Comparison of ENCODE assay signal across 8 mouse cellular contexts in the genomic region with DNA sequence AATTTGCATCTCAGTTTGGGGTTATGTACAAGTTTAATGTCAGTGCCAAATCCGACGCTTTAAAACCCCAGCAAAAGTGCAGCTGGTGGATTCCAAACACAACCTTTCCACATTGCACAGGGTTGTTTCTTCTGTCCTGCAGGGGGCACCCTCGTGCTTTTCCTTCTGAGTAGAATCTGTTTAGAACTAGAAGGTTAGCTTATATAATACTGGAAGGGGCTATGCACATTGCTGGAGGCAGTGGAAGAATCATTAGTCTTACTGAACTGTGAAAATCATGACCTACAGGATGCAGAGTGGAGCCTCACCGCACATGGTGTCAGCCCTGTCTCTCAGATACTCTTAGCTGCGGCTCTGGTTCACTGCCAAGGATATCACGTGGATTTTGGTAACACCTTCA. TPM values are rescaled to one million over a fixed set of nuclear protein-coding genes. Genes with fewer than 3 reads are reported as not detected.
DNase-seq lines count a peak whose midpoint lies in the region; ATAC-seq and TF ChIP-seq lines count a peak whose summit lies in the region.

No protein-coding gene starts in this region.

- TF ChIP-seq RAD21 in MEL (IDR thresholded peaks at IDR 0.05; ENCODE audit: low read depth, low read length): peak; percentile 95

- TF ChIP-seq EP300 in MEL (IDR thresholded peaks at IDR 0.05; ENCODE audit: low read depth in 1 of 2, low read length in 2 of 2): no peak

- no peak for TF ChIP-seq POLR2A in MEL (IDR thresholded peaks at IDR 0.05; ENCODE audit: control insufficient read depth in 1 of 2, insufficient read depth in 1 of 2, low read depth in 1 of 2, low read length in 2 of 2, poor library complexity in 1 of 2)

- H3K9ac ChIP-seq in intestine, embryonic 14.5 days (ENCODE audit: low read length): no peak overlapping the region
- H3K9ac ChIP-seq in intestine, embryonic 15.5 days: no peak overlapping the region
- no peak overlapping the region for H3K9ac ChIP-seq in MEL (ENCODE audit: control insufficient read depth, low read depth, low read length, poor library complexity, severe bottlenecking)

- no peaks in the 10 kb centered on the region for H3K36me3 ChIP-seq in intestine, embryonic 14.5 days (ENCODE audit: control insufficient read depth, insufficient read depth, low read length)
- no peaks in the 10 kb centered on the region for H3K36me3 ChIP-seq in intestine, embryonic 15.5 days
- H3K36me3 ChIP-seq in MEL (ENCODE audit: control insufficient read depth in 1 of 2, insufficient read depth in 2 of 2, low read length in 2 of 2): no peaks in the 10 kb centered on the region
- no peaks in the 10 kb centered on the region for H3K36me3 ChIP-seq in limb, embryonic 10.5 days

- H3K79me2 ChIP-seq in MEL (ENCODE audit: control insufficient read depth, insufficient read depth, low read length, poor library complexity): no peaks in the 10 kb centered on the region

- 0 out of 2 replicates have a peak, but pooled peaks have one; percentile 9 for ATAC-seq in intestine, embryonic 14.5 days (replicated peaks; ENCODE audit: low FRiP score, low TSS enrichment, low read depth)
- ATAC-seq in intestine, embryonic 15.5 days: no peak

- no peak overlapping the region for H3K4me2 ChIP-seq in intestine, embryonic 14.5 days (ENCODE audit: low read length)
- no peak overlapping the region for H3K4me2 ChIP-seq in intestine, embryonic 15.5 days (replicated peaks)

- 57% methylated on average over 6 of the region's 6 CpGs for WGBS in intestine, embryonic 14.5 days
- 53% methylated on average over 6 of the region's 6 CpGs for WGBS in intestine, embryonic 15.5 days
- WGBS in limb, embryonic 10.5 days: 65% methylated on average over 6 of the region's 6 CpGs

- no peaks in the 10 kb centered on the region for H3K27me3 ChIP-seq in intestine, embryonic 14.5 days (replicated peaks; ENCODE audit: control insufficient read depth, insufficient read depth, low read length)
- no peaks in the 10 kb centered on the region for H3K27me3 ChIP-seq in intestine, embryonic 15.5 days (replicated peaks)
- 0 out of 4 replicates have a peak, but pooled peaks cover 0 to 2% of the 10 kb centered on the region in 2 experiments for H3K27me3 ChIP-seq in MEL (ENCODE audit: control insufficient read depth in 1 of 2, insufficient read depth in 2 of 2, low read length in 2 of 2)
- H3K27me3 ChIP-seq in limb, embryonic 10.5 days (ENCODE audit: low read depth, poor library complexity, severe bottlenecking): no peaks in the 10 kb centered on the region

- H3K27ac ChIP-seq in intestine, embryonic 14.5 days (ENCODE audit: low read depth): no peak overlapping the region
- no peak overlapping the region for H3K27ac ChIP-seq in intestine, embryonic 15.5 days
- H3K27ac ChIP-seq in MEL (ENCODE audit: control insufficient read depth, low read depth, low read length): no peak overlapping the region
- no peak overlapping the region for H3K27ac ChIP-seq in limb, embryonic 10.5 days

- H3K4me1 ChIP-seq in intestine, embryonic 14.5 days (replicated peaks; ENCODE audit: control insufficient read depth, insufficient read depth, low read length): peaks cover 5% of the 10 kb centered on the region; the same call in 1 of the 2 replicates
- no peaks in the 10 kb centered on the region for H3K4me1 ChIP-seq in intestine, embryonic 15.5 days (replicated peaks)
- no peaks in the 10 kb centered on the region for H3K4me1 ChIP-seq in MEL (ENCODE audit: control insufficient read depth in 1 of 2, insufficient read depth in 2 of 2, low read length in 2 of 2)
- peaks cover 6% of the 10 kb centered on the region; the same call in 1 of the 2 replicates for H3K4me1 ChIP-seq in limb, embryonic 10.5 days

- H3K9me3 ChIP-seq in intestine, embryonic 14.5 days (ENCODE audit: control insufficient read depth, low read length): no peaks in the 10 kb centered on the region
- no peaks in the 10 kb centered on the region for H3K9me3 ChIP-seq in intestine, embryonic 15.5 days
- H3K9me3 ChIP-seq in MEL (replicated peaks; ENCODE audit: insufficient read depth, low read length): no peaks in the 10 kb centered on the region
- H3K9me3 ChIP-seq in limb, embryonic 10.5 days (replicated peaks): no peaks in the 10 kb centered on the region

- DNase-seq in intestine, embryonic 14.5 days (ENCODE audit: low spot score): peak; percentile 64
- peak; percentile 78 for DNase-seq in MEL (ENCODE audit: low read depth, low spot score)
- DNase-seq in cerebellum, postnatal 25 days: peak; percentile 25 to 63
- peak; percentile 91 for DNase-seq in induced T-regulatory cell, adult 2 months (ENCODE audit: low read depth)
- DNase-seq in limb, embryonic 10.5 days (ENCODE audit: low spot score): peak; percentile 61
- DNase-seq in retina, postnatal 7 days (ENCODE audit: low read depth, low spot score): peak; percentile 21
- peak; percentile 46 for DNase-seq in urinary bladder, adult 2 months (ENCODE audit: low spot score)

- H3K4me3 ChIP-seq in intestine, embryonic 14.5 days (ENCODE audit: low read depth, low read length): no peak overlapping the region
- H3K4me3 ChIP-seq in intestine, embryonic 15.5 days (replicated peaks): no peak overlapping the region
- H3K4me3 ChIP-seq in MEL (ENCODE audit: control insufficient read depth in 1 of 2, insufficient read depth in 1 of 2, low read depth in 2 of 2, low read length in 2 of 2): no peak overlapping the region
- no peak overlapping the region for H3K4me3 ChIP-seq in limb, embryonic 10.5 days

- peak; percentile 61 to 97 (median 68) for TF ChIP-seq CTCF in MEL (IDR thresholded peaks at IDR 0.05 in 2 of 3, conservative IDR thresholded peaks at IDR 0.05 in 1 of 3; ENCODE audit: control insufficient read depth in 1 of 3, insufficient read depth in 1 of 3, low read depth in 2 of 3, low read length in 3 of 3, poor library complexity in 1 of 3, severe bottlenecking in 1 of 3)

TF ChIP-seq in MEL, 35 proteins besides CTCF, POLR2A, EP300 and RAD21:
- no peak for TF ChIP-seq POLR2AphosphoS2 (IDR thresholded peaks at IDR 0.05; ENCODE audit: low read length)
- TF ChIP-seq SMC3 (IDR thresholded peaks at IDR 0.05; ENCODE audit: low read depth, low read length): peak; percentile 100
- peak; percentile 98 for TF ChIP-seq ZC3H11A (IDR thresholded peaks at IDR 0.05; ENCODE audit: low read depth, low read length)
TF ChIP-seq in MEL: peak in this region for 2.

RNA-seq across cellular contexts. Expression of a gene that starts 49.3 kb away (rescaled TPM):
- 0.31 and 0.39 TPM in 2 replicates for polyA plus RNA-seq in intestine, embryonic 14.5 days (2014; fragmentation: Nextera tagmentation; extraction: Ambion mirVana)
- 0.51 and 0.52 TPM in 2 replicates for polyA plus RNA-seq in intestine, embryonic 15.5 days (2015; fragmentation: Nextera tagmentation; extraction: Ambion mirVana)
- total RNA-seq in MEL (2012; rRNA removed): 50.4 and 68.4 TPM in 2 replicates
- 10 to 100 TPM in 1 of 2 experiments, not detected in 1; 44.4 TPM for polyA plus RNA-seq in MEL (2012; ENCODE audit: insufficient read depth in 1 of 2, insufficient read length in 2 of 2, low read depth in 1 of 2, low replicate concordance in 2 of 2, missing spikeins in 1 of 2)
- polyA plus RNA-seq in limb, embryonic 10.5 days (2016; fragmentation: Nextera tagmentation; extraction: Ambion mirVana): 0.15 TPM in 1 of 2 replicates, not detected in the other
- 1.6 and 1.8 TPM in 2 replicates for polyA plus RNA-seq in urinary bladder, adult 2 months (2012; rRNA removed)

RNA-seq across cellular contexts. Expression of a gene that starts 55.7 kb away (rescaled TPM):
- polyA plus RNA-seq in intestine, embryonic 14.5 days (2014; fragmentation: Nextera tagmentation; extraction: Ambion mirVana): 3.4 and 4.3 TPM in 2 replicates
- polyA plus RNA-seq in intestine, embryonic 15.5 days (2015; fragmentation: Nextera tagmentation; extraction: Ambion mirVana): 4.9 and 5.3 TPM in 2 replicates
- 0.07 and 0.08 TPM in 2 replicates for total RNA-seq in MEL (2012; rRNA removed)
- polyA plus RNA-seq in MEL (2012; ENCODE audit: insufficient read depth in 1 of 2, insufficient read length in 2 of 2, low read depth in 1 of 2, low replicate concordance in 2 of 2, missing spikeins in 1 of 2): under 1 TPM in 1 of 2 experiments, not detected in 1; 0.04 TPM
- polyA plus RNA-seq in limb, embryonic 10.5 days (2016; fragmentation: Nextera tagmentation; extraction: Ambion mirVana): 1.3 and 1.5 TPM in 2 replicates
- polyA plus RNA-seq in urinary bladder, adult 2 months (2012; rRNA removed): 7.2 and 8.8 TPM in 2 replicates

Comparison
In these comparisons a context has a peak if more than half of its experiments do, and no peak if none do; other contexts are left out.
1. DNase-seq: peak in every context shown above with its lines; median percentile 91 in induced T-regulatory cell, adult 2 months; 78 in MEL; 64 in intestine, embryonic 14.5 days; 61 in limb, embryonic 10.5 days; 46 in urinary bladder, adult 2 months; 44 in cerebellum, postnatal 25 days; 21 in retina, postnatal 7 days.